Mouse (Mus musculus) embryonic facial prominence, embryonic 11.5 days (tissue): Measurements from ENCODE around the gene Ptpn14. TPM values are rescaled to one million over a fixed set of nuclear protein-coding genes. Genes with fewer than 3 reads are reported as not detected.

Source experiments
- ATAC-seq: fragments of 200-750 bp; cut with Nextera tagmentation; replicated peaks from 2 replicates; pipeline ENCODE4 v1.8.0; 2017; ENCODE audit warnings: low read depth; ENCODE audit not compliant: insufficient number of reproducible peaks, low FRiP score, low TSS enrichment
- DNase-seq: peaks from one replicate; pipeline ENCODE4 v3.0.0-alpha.2; 2015; ENCODE audit warnings: low spot score
- H3K27ac ChIP-seq: fragments of 300-500 bp; sonication (generic); replicated peaks from 2 replicates; pipeline ENCODE4 v1.5.1; 2014; ENCODE audit warnings: mild to moderate bottlenecking, low read depth, low read length, control low read depth
- H3K27me3 ChIP-seq: fragments of 300-500 bp; sonication (generic); 2 replicates; pipeline ENCODE4 v1.6.1; 2014; ENCODE audit warnings: mild to moderate bottlenecking, low read length, moderate library complexity, mixed read lengths; ENCODE audit not compliant: control insufficient read depth, insufficient read depth
- H3K36me3 ChIP-seq: fragments of 300-500 bp; sonication (generic); replicated peaks from 2 replicates; pipeline ENCODE4 v1.6.1; 2014; ENCODE audit warnings: low read depth, mild to moderate bottlenecking, low read length, moderate library complexity, mixed read lengths; ENCODE audit not compliant: control insufficient read depth, insufficient read depth
- H3K4me1 ChIP-seq: fragments of 300-500 bp; sonication (generic); 2 replicates; pipeline ENCODE4 v1.6.1; 2014; ENCODE audit warnings: low read length, mixed read lengths; ENCODE audit not compliant: control insufficient read depth, insufficient read depth
- H3K4me2 ChIP-seq: fragments of 300-500 bp; sonication (generic); 2 replicates; pipeline ENCODE4 v1.6.1; 2014; ENCODE audit warnings: low read depth, mild to moderate bottlenecking, control low read depth, low read length, moderate library complexity
- H3K4me3 ChIP-seq: fragments of 300-500 bp; sonication (generic); 2 replicates; pipeline ENCODE4 v1.5.1; 2014; ENCODE audit warnings: low read depth, low read length, control low read depth
- H3K9ac ChIP-seq: fragments of 300-500 bp; sonication (generic); replicated peaks from 2 replicates; pipeline ENCODE4 v1.6.1; 2014; ENCODE audit warnings: mild to moderate bottlenecking, control low read depth, low read length
- H3K9me3 ChIP-seq: fragments of 300-500 bp; sonication (generic); replicated peaks from 2 replicates; pipeline ENCODE4 v1.6.1; 2016; ENCODE audit warnings: mild to moderate bottlenecking, low read length, inconsistent platforms, mixed read lengths; ENCODE audit not compliant: control insufficient read depth
- WGBS: fragments of 180-500 bp; shearing (Covaris S2); extraction: QIAGEN DNeasy Blood & Tissue Kit; methylation state at CpG from one replicate; pipeline ENCODE4 v1.1.7; 2014; 5-methylcytosine and 5-hydroxymethylcytosine counted together
- polyA plus RNA-seq: library from polyadenylated mRNA; unstranded; fragments of >200 nt; fragmentation: Nextera tagmentation; extraction: Ambion mirVana; gene quantifications from 2 replicates; pipeline ENCODE4 v1.2.1, GENCODE M21; 2014

Gene Ptpn14
- polyA plus RNA-seq, 1 experiment from 2014 or later: 8.0 TPM

DNA sequence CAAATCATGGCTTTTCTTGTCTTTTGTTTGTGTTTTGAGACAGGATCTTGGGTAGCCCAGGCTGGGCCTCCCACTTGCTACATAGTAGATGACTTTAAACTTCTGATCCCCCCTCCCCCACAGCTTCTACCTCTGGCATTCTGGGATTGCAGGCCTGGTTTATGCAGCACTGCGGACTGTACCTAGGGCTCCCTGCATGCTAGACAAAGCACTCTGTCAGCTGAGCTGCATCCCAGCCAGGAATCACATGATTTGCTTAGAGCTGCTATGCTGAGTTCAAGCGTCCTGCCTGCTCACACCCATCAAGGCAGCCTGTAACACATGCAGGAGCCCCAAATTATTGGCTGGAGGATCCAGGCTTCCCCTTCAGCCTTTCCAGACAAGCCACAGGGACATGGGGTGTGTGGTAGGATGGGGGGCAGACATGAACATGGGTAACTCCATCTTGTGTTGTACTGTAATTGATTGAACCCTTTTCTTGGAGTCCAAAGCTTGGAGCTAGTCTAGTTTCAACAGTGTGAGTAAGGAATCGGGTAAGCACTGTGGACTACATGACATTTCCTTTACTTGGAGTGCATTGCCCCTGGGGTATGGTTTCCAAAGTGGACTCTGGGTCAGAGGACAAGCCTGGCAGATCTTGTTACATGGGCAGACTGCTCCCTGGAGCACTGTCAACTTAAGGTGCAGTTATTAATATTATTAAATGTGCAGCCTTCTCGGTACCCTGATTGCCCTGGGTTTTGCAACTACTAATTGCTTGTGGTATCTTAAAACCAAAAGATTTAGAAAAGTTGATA, 17.0 kb downstream of the Ptpn14 start:
- WGBS: 25% methylated on average over 4 of the region's 4 CpGs
- DNase-seq (peak; percentile 45), ATAC-seq (peak; percentile 62; the same call in 1 of the 2 replicates)
- Histone ChIP-seq H3K27me3 (no peaks in the 10 kb centered on the region), H3K36me3 (no peaks in the 10 kb centered on the region), H3K27ac (no peak overlapping the region), H3K4me3 (no peak overlapping the region), H3K9me3 (no peaks in the 10 kb centered on the region), H3K9ac (no peak overlapping the region), H3K4me2 (no peak overlapping the region), H3K4me1 (no peaks in the 10 kb centered on the region; the same call in 1 of the 2 replicates)

DNA sequence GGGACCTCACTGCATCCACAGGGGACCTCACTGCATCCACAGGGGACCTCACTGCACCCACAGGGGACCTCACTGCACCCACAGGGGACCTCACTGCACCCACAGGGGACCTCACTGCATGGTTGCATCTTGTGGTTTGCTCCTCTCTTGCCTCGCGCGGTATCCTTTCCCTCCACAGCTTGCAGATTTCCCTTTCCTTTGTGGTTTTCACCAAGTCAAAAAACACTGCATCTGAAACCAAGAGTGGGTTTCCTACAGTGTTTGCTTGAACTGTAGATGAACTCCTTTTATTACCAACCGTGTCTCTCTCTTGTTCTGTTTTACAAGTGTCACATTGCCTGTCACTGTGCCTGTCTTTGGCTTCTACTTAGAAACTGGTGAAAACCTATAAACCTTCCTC, 18.5 kb downstream of the Ptpn14 start:
- DNase-seq: no peak
- no peaks in the 10 kb centered on the region; the same call in 1 of the 2 replicates for H3K4me1 ChIP-seq
- H3K4me2 ChIP-seq: no peak overlapping the region
- no peak overlapping the region for H3K27ac ChIP-seq
- H3K36me3 ChIP-seq: no peaks in the 10 kb centered on the region
- H3K9me3 ChIP-seq: no peaks in the 10 kb centered on the region
- no peaks in the 10 kb centered on the region for H3K27me3 ChIP-seq
- H3K4me3 ChIP-seq: no peak overlapping the region
- 78% methylated on average over 4 of the region's 4 CpGs for WGBS
- H3K9ac ChIP-seq: no peak overlapping the region
- ATAC-seq: no peak

GRCm38 (mm10) chr1:189749789-189750188, 21.7 kb downstream of the Ptpn14 start:
- Histone ChIP-seq H3K4me2 (no peak overlapping the region), H3K4me1 (no peaks in the 10 kb centered on the region; the same call in 1 of the 2 replicates), H3K9ac (no peak overlapping the region), H3K27me3 (no peaks in the 10 kb centered on the region), H3K27ac (no peak overlapping the region), H3K36me3 (no peaks in the 10 kb centered on the region), H3K9me3 (no peaks in the 10 kb centered on the region), H3K4me3 (no peak overlapping the region)
- 96% methylated on average over 4 of the region's 4 CpGs for WGBS
- ATAC-seq (no peak), DNase-seq (no peak)

DNA sequence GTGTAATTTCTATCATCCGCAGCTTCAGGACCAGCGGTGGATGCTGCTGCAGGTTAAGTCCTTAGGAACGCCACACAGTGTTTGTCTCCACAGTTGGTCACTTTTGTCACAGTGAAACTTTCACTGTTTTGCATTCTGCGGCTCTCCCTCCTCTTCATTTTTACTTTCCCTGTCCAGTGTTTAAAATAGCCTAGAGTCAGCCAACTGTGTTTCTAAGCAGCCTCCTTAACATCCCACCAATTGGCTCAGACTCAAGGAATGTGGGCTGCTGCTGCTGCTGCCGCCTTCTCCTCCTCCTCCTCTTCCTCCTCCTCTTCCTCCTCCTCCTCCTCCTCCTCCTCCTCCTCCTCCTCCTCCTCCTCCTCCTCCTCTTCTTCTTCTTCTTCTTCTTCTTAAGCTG, 22.2 kb downstream of the Ptpn14 start:
- ATAC-seq: no peak
- H3K4me3 ChIP-seq: no peak overlapping the region
- H3K9ac ChIP-seq: no peak overlapping the region
- no peaks in the 10 kb centered on the region for H3K36me3 ChIP-seq
- no peak for DNase-seq
- H3K4me1 ChIP-seq: no peaks in the 10 kb centered on the region
- H3K4me2 ChIP-seq: no peak overlapping the region
- 90% methylated on average over 5 of the region's 5 CpGs for WGBS
- no peaks in the 10 kb centered on the region for H3K27me3 ChIP-seq
- H3K27ac ChIP-seq: no peak overlapping the region
- H3K9me3 ChIP-seq: no peaks in the 10 kb centered on the region

GRCm38 (mm10) chr1:189752245-189752644, 24.2 kb downstream of the Ptpn14 start:
- Histone ChIP-seq H3K36me3 (no peaks in the 10 kb centered on the region), H3K9ac (no peak overlapping the region), H3K4me3 (no peak overlapping the region), H3K27ac (no peak overlapping the region), H3K4me1 (no peaks in the 10 kb centered on the region), H3K9me3 (no peaks in the 10 kb centered on the region), H3K4me2 (no peak overlapping the region), H3K27me3 (no peaks in the 10 kb centered on the region)
- DNase-seq (no peak), ATAC-seq (no peak)
- 85% methylated on average over 6 of the region's 6 CpGs for WGBS

DNA sequence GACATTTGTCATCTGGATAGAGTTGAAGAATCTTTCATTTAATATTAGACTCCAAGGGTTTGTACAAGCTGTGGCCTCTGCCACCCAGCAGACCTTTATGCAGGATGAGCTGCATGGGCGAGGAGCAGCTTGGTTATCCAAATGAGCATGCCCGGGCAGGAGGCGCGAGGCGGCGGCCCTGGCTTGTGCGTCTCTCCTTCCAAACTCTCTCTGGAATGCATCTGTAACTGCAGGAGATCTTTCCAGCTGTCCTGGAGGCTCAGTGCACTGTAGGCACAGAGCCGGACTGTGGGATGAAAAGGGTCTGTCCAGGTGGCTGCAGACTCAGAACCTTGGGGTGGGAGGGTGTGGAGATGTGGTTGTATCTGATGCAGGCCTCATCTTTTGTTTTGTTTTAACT, 27.0 kb downstream of the Ptpn14 start:
- no peak overlapping the region for H3K9ac ChIP-seq
- H3K4me1 ChIP-seq: no peaks in the 10 kb centered on the region

GRCm38 (mm10) chr1:189756306-189757053, 28.4 kb downstream of the Ptpn14 start:
- no peak overlapping the region for H3K4me3 ChIP-seq
- H3K27ac ChIP-seq: no peak overlapping the region
- no peak overlapping the region for H3K4me2 ChIP-seq
- DNase-seq: peak; percentile 52
- no peaks in the 10 kb centered on the region for H3K4me1 ChIP-seq
- H3K9me3 ChIP-seq: no peaks in the 10 kb centered on the region
- no peaks in the 10 kb centered on the region for H3K36me3 ChIP-seq
- no peak for ATAC-seq
- H3K9ac ChIP-seq: no peak overlapping the region
- 39% methylated on average over 19 of the region's 19 CpGs for WGBS
- no peaks in the 10 kb centered on the region for H3K27me3 ChIP-seq

More for the DNA sequence above, 27.0 kb downstream of the Ptpn14 start:
- H3K4me2 ChIP-seq: no peak overlapping the region
- no peaks in the 10 kb centered on the region for H3K36me3 ChIP-seq
- H3K27ac ChIP-seq: no peak overlapping the region
- ATAC-seq: peak; percentile 29; the same call in 1 of the 2 replicates
- no peak overlapping the region for H3K4me3 ChIP-seq
- DNase-seq: no peak
- H3K9me3 ChIP-seq: no peaks in the 10 kb centered on the region
- 46% methylated on average over 8 of the region's 8 CpGs for WGBS
- H3K27me3 ChIP-seq: no peaks in the 10 kb centered on the region

DNA sequence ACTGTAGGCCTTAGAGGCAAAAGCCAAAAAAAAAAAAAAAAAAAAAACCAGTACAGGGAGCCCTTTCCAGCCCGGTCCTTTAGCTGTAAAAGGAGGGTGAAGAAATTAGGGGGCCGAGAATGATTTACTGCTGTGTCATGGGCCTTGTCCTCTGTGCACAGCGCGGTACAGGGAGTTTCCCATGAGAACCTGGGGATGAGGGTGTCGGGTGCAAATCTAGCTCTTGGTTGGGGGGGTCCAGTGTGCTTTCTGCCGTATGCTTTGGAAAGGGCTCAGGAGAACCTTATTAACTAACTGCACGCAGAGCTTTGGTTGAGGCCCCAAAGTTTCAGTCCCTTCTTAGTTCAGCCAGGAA, 29.0 kb downstream of the Ptpn14 start:
- H3K27me3 ChIP-seq: no peaks in the 10 kb centered on the region
- no peaks in the 10 kb centered on the region for H3K36me3 ChIP-seq
- ATAC-seq (no peak), DNase-seq (no peak)
- no peaks in the 10 kb centered on the region for H3K9me3 ChIP-seq
- H3K27ac ChIP-seq: no peak overlapping the region
- WGBS: 81% methylated on average over 7 of the region's 7 CpGs
- no peaks in the 10 kb centered on the region for H3K4me1 ChIP-seq
- H3K9ac ChIP-seq: no peak overlapping the region
- no peak overlapping the region for H3K4me3 ChIP-seq
- H3K4me2 ChIP-seq: no peak overlapping the region
